Mouse (Mus musculus) lung, adult 2 months (tissue): ENCODE measurements around the gene Hsd17b3. TPM values are rescaled to one million over a fixed set of nuclear protein-coding genes. Genes with fewer than 3 reads are reported as not detected.

Experiments
- DNase-seq: peaks from one replicate; pipeline ENCODE4 v3.0.0; 2022
- H3K4me1 ChIP-seq: fragments of 200-500 bp; 2 replicates; pipeline ENCODE4 v1.6.1; 2011; ENCODE audit warnings: low read length; ENCODE audit not compliant: control insufficient read depth, insufficient read depth
- H3K4me3 ChIP-seq: fragments of 200-500 bp; replicated peaks from 2 replicates; pipeline ENCODE3; 2011; ENCODE audit warnings: low read depth, mild to moderate bottlenecking, control low read depth, low read length; ENCODE audit errors: extremely low read depth
- CTCF ChIP-seq: fragments of 200-500 bp; IDR thresholded peaks from 2 replicates; pipeline ENCODE4 v1.5.1; 2011; ENCODE audit warnings: mild to moderate bottlenecking, low read length, control low read depth; ENCODE audit not compliant: insufficient read depth
- POLR2A ChIP-seq: fragments of 200-500 bp; IDR thresholded peaks from 2 replicates; pipeline ENCODE4 v1.6.1; 2011; ENCODE audit warnings: low read depth, mild to moderate bottlenecking, control low read depth, low read length, borderline replicate concordance; ENCODE audit errors: extremely low read depth
- WGBS: fragments of 180-500 bp; shearing (Covaris S2); methylation state at CpG from one replicate; pipeline ENCODE4 v1.1.7; 2018; 5-methylcytosine and 5-hydroxymethylcytosine counted together
- polyA plus RNA-seq: library from polyadenylated mRNA; depleted of rRNA; stranded (reverse); fragments of >200 nt; gene quantifications from 2 replicates; pipeline ENCODE4 v1.2.3, GENCODE M21; 2012; rRNA removed

The Hsd17b3 gene
- polyA plus RNA-seq, 1 experiment = not detected

DNA sequence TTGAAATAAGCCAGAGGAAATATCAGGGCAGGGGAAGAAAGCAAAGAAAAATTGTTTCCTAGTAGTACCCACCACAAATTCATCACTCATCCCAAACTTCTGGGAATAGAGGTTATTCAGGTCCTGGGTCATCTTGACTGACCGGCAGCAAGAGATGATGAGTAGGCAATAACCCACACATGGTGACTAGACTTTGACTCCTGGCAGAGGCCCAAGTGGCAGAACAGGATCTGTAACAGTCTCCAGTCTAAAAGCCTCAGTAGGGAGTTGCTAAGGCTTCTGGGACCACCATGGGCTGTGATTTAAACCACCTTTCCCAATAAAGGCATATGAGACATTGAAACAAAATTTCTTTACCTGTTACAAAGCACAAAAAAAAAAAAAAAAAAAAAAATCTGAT is 58.2 kb downstream of the Hsd17b3 start:
- DNase-seq = no peak
- no peak for TF ChIP-seq CTCF
- TF ChIP-seq POLR2A = no peak
- H3K4me1 ChIP-seq = no peaks in the 10 kb centered on the region
- WGBS = 36% methylated on average over 1 of the region's 1 CpGs
- no peak overlapping the region for H3K4me3 ChIP-seq

- TF ChIP-seq CTCF (no peak), POLR2A (no peak)
- Histone ChIP-seq H3K4me3 (no peak overlapping the region), H3K4me1 (no peaks in the 10 kb centered on the region)
- DNase-seq = no peak
- WGBS = 61% methylated on average over 4 of the region's 4 CpGs
Observed at GRCm38 (mm10) chr13:64024803-64025202, 64.2 kb downstream of the Hsd17b3 start.

GRCm38 (mm10) chr13:64022786-64023468 is 66.1 kb downstream of the Hsd17b3 start:
- TF ChIP-seq POLR2A (no peak), CTCF (no peak)
- WGBS = 60% methylated on average over 15 of the region's 15 CpGs
- no peak overlapping the region for H3K4me3 ChIP-seq
- DNase-seq = no peak
- no peaks in the 10 kb centered on the region for H3K4me1 ChIP-seq

GRCm38 (mm10) chr13:64020902-64021311 is 68.1 kb downstream of the Hsd17b3 start:
- Histone ChIP-seq H3K4me1 (no peaks in the 10 kb centered on the region), H3K4me3 (no peak overlapping the region)
- WGBS = 60% methylated on average over 7 of the region's 7 CpGs
- TF ChIP-seq POLR2A (no peak), CTCF (no peak)
- no peak for DNase-seq

DNA sequence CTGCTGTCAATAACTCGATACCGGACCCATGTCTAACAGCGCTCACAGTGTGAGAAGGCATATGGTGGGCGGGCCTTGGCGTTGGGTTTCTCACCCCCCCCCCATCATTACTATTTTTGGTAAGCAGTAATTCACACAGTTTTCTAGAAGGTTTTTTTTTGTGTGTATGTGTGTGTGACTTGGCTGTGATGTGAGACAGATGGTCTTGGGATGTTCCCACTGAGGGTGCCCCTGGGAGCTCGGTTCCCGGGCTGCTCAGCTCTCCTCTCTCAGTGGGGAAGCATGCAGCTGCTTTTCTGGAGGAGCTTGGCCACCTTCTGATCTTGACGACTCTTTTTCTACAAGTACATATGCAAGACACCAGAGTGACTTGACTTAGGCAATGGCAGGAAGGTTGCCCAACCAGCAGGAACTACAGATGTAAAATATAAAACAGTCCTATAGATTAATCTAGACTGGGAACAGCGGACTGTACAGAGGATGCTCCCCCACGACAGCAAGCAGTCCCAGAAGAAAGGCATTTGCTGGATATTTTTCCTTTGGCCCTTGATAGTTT is 70.4 kb downstream of the Hsd17b3 start:
- Histone ChIP-seq H3K4me1 (no peaks in the 10 kb centered on the region), H3K4me3 (no peak overlapping the region)
- WGBS = 78% methylated on average over 10 of the region's 10 CpGs
- TF ChIP-seq POLR2A = no peak
- TF ChIP-seq CTCF = no peak
- no peak for DNase-seq

GRCm38 (mm10) chr13:64016048-64016447 is 73.0 kb downstream of the Hsd17b3 start:
- DNase-seq = no peak
- no peaks in the 10 kb centered on the region for H3K4me1 ChIP-seq
- TF ChIP-seq CTCF (no peak), POLR2A (no peak)
- H3K4me3 ChIP-seq = no peak overlapping the region
- WGBS = 51% methylated on average over 4 of the region's 4 CpGs

- H3K4me3 ChIP-seq = no peak overlapping the region
- H3K4me1 ChIP-seq = no peaks in the 10 kb centered on the region
- no peak for DNase-seq
- WGBS = 50% methylated on average over 4 of the region's 4 CpGs
- TF ChIP-seq POLR2A (no peak), CTCF (no peak)
Observed at GRCm38 (mm10) chr13:64011157-64011556, 77.9 kb downstream of the Hsd17b3 start.

Other genes with a start within 250 kb of the Hsd17b3 start
- gene Slc35d2, start 40.1 kb upstream of the Hsd17b3 start, polyA plus RNA-seq = 5.7 and 6.8 TPM in 2 replicates
- 7.1 and 10.4 TPM in 2 replicates for gene Zfp367, start 64.0 kb upstream of the Hsd17b3 start, polyA plus RNA-seq
- gene Habp4, start 72.6 kb upstream of the Hsd17b3 start, polyA plus RNA-seq = 22.6 and 26.7 TPM in 2 replicates
- gene Cdc14b, start 186.1 kb upstream of the Hsd17b3 start, polyA plus RNA-seq = 4.2 and 6.6 TPM in 2 replicates
- gene Aaed1, start 223.5 kb upstream of the Hsd17b3 start, polyA plus RNA-seq = 17.8 and 18.0 TPM in 2 replicates